Mouse (Mus musculus): ENCODE results near the gene Cacng1.

DNA sequence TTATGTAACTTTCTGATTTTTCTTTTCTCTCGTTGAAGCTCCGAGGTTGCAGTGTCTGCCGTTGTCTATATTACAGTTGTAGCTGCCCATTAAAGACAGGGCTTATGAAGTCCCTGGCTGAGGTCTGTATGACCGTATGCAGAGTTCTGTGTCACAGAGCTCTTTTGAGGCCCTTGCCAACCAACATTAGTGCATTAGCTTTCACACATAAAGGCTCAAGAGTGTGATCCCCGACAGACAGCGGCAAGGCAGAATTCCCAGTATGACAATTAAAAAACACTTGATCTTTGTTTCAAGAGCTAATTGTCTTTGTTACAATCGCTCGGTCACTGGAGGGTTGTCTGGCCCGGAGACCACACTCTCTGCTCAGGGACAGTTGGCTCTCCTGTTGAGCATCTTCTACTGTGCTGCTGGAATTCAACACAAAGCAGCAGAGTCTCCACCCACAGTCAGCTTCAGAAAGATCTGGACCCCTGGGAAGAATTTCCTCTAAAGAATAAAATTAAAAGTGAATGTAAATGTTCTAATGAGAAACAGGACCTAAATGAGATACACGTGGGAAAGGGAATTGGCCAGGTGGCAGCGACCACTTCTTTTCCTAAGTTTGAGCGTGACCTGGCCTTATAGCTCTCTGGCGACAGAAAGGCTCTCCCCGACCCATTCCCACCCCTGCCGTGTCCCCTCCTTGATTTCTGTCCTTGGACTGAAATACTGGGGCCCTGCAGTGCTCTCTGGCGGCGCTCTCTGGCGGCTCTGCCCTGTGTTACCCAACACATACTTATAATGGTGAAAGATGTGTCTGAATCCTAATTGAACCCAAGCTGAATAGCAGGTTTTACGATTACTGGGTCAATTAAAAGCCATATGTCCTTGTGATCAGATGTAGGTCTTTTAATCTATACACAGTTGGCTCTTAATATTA, 32.5 kb downstream of the Cacng1 start:
- TF ChIP-seq CTCF (IDR thresholded peaks at IDR 0.05; ENCODE audit: extremely low read depth, insufficient read depth, insufficient read length, insufficient replicate concordance), result no peak
- TF ChIP-seq POLR2A (IDR thresholded peaks at IDR 0.05; ENCODE audit: low read depth, low read length), result no peak
